Mouse (Mus musculus): ENCODE measurements around the gene Lmna.

Lmna gene

DNA sequence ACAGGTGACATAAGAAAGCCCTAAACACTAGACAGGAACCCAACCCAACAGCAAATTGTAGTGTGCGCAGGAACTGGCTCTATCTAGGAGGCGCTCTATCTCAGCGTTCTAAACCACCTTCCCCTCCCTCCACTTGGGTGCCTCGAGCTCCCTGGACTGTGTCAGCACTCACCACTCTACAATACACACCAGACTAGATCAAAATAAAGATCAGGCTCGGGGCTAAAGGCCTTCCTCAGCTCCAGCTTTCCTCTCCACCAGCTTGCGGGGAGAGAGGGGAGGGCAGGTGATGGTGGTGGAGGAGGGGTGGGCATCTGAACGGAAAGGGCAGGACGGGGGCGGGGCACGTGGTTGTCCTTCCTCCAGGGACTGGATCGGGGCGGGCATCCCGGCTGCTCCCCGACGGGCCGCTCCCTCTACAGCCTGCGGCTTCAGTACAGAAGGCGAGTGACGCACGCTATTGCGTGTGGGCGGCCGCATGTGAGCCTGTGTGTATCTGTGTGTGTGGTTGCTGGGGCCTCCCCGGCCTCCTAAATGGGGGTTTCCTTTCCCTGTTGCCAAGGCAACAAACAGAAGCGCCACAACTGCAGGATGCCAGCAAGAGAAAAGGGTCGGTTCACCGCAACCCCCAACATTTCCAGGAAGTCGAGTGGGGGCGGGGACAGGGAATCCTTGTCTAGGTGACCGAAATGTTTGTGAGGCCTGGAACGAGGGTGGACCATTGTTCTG is at the start of gene Lmna:
TSS of gene Lmna (minus strand) at position 265 of the 729 bp plus-strand sequence.
- peak; percentile 95 for DNase-seq

DNA sequence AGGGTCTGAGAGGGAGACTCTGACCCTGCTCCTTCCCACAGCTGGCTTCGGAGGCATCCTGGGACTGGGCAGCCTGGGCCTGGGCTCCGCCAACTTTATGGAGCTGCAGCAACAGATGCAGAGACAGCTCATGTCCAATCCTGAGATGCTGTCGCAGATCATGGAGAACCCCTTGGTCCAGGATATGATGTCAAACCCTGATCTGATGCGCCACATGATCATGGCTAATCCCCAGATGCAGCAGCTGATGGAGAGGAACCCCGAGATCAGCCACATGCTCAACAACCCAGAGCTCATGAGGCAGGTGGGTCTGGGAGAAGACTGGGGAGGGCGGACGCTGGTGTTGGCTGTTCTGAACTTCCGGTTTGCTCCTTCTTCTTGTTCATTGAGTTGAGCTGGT is 46.9 kb upstream of the Lmna start:
- no peak for DNase-seq

- peak; percentile 50 for DNase-seq
These were observed 46.0 kb upstream of the Lmna start for GRCm38 (mm10) chr3:88555731-88556130.

- no peak for DNase-seq
These were observed 45.4 kb upstream of the Lmna start for GRCm38 (mm10) chr3:88555069-88555605.

DNA sequence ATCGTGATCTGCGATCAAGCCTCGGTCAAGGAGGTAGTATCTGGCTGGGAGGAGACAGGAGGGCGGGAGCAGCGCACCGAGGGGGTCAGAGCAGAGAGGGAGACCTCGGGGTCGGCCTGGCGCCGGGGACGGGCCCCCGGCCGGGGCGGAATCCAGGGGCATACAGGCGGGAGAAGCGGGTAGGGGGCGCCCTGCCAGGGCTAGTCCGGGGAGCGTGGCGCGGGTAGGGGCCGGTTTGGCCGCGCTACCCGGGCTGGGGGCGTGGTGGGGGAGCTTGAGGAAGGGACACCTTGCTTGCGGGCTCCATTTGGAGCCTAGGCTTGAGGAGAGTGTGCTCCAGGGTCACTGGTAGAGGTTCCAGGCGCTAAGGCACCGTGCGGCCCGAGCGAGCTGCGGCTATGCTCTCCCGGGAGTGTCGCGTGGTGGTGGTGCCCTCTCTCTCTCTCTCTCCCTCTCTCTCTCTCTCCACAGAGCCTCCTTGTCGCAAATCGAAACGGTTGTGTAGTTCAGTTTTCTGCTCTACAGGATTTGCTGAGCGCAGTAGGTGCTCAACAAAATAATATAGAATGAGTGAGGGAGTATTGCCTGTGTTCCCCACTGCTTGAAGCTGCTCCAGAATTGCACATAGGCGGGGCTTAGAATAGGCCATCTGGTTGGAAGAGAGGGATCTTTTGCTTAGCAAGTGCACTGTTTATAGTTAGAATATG is 44.3 kb upstream of the Lmna start:
- peak; percentile 88 for DNase-seq

DNA sequence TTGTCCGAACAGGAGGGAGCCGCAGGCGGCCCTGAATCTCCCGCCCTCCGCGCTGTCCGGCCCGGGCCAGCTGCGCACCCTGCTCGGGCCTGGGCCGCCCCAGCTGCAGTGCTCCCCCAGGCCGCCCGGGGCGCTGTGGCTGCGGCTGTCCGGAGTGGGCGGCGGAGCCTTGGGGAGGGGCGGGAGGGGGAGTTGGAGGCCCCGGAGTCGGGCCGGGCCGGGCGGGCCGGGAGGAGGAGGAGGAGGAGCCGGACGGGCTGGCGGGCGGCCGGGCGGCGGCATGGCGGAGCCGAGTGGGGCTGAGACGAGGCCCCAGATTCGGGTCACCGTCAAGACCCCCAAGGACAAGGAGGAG is 43.7 kb upstream of the Lmna start, which contains the start of gene Ubqln4:
TSS of gene Ubqln4 (plus strand) at position 234 of the 355 bp plus-strand sequence.
- no peak for DNase-seq

- DNase-seq, result peak; percentile 98
These were observed 43.1 kb upstream of the Lmna start, which contains the start of gene Lamtor2 for GRCm38 (mm10) chr3:88552676-88553524. TSS of gene Lamtor2 (minus strand) at chr3:88553074.

- peak; percentile 66 for DNase-seq
These were observed 42.4 kb upstream of the Lmna start for GRCm38 (mm10) chr3:88552082-88552645.

DNA sequence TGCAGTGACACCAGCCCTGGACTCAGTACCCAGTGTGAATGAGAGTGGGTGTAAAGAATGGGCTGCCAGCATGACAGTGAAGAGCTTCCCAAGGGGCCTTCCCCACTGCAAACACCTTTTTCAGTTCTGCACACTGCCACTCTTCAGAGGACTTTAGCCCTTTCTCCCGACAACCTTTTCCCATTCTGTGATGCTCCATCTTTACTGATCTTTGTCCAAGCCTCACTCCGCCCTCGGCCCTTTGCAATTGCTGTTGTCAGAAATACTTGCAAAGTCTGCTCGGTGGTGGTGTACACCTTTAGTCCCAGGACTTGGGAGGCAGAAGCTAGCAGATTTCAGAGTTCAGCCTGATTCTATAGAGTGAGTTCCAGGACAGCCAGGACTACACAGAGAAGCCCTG is 41.8 kb upstream of the Lmna start:
- DNase-seq, result peak; percentile 41

GRCm38 (mm10) chr3:88548180-88548917 is 38.6 kb upstream of the Lmna start, which contains the start of gene Rab25:
TSS of gene Rab25 (minus strand) at chr3:88548300.
- DNase-seq, result peak; percentile 47

DNA sequence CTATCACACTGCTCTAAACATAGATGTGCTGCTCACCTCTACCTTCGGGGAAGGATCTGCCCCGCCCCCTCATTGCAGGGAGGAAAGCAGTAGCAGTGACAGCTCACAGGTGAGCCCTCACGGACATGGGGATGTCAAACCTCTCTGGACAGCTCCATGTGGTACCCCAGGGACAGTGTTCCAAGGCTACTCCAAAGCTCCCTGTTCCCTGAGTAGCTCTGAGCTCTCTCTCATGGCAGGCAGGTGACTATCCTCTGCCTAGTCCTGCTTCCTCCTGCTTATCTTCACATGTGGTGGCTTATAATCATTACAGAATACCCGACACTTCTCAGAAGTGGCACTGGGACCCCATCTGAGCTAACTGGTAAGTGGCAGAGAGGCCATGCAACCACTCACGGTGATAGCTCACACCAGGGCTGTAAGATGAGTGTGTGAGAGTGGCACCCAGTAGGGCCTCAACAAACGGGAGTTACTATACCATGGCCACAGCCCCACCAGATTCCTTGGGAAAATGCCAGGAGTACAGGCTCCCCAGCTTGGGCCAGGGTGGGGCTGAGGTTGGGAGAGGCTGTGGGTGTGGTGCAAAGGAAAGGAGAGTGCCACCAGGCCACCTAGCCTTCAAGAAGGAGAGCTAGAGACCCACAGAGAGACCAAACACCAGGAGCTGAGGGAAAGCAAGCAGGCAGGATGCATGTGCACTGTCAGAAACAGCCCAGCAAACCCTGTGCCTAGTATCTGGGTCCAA is 37.1 kb upstream of the Lmna start:
- peak; percentile 38 for DNase-seq

DNA sequence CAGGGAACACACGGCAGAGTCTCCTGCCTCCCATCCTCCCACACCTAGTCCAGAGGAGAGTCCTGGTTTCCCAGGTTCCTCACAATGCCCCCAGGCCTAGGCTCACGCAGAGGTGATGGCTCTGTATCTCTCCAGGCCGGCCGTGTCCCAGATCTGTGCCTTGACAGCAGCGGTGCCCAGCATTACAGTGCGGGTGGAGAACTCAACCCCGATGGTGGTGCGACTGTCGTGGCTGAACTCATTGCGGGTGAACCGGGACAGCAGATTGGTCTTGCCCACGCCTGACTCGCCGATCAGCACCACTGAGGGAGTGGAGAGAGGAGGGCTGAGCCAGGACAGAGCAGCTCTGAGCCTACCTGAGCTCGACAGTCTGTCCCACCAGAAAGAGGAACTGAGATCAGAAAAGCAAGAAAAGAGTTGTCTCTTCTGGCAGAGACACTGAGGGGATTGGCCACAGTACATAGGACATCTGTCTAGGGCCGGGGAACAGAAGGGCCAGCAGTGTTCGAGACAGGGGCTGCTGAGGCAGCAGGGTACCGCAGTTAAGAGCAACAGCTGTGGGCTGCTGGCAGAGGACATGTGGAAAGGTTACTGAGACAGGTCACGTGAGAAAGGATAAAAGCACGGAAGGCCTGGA is 35.3 kb upstream of the Lmna start:
- DNase-seq, result peak; percentile 36

DNA sequence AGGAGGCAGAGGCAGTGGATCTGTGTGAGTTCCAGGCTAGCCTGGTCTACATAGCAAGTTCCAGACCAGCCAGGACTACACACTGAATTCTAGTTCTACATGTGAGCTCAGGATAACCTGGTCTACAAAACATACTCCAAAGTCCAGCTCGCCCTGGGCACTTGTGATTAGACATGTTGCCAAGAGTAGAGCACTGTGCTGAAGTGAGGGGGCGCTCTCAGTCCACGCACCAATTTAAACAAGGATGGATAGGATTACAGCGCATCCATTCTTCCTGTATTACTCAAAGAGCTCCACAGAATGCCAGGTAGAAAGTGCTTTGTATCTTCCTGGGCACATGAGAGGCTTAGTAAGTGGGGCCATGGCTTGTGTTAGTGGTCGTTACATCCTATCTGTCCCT is 34.8 kb upstream of the Lmna start:
- DNase-seq, result peak; percentile 37

DNA sequence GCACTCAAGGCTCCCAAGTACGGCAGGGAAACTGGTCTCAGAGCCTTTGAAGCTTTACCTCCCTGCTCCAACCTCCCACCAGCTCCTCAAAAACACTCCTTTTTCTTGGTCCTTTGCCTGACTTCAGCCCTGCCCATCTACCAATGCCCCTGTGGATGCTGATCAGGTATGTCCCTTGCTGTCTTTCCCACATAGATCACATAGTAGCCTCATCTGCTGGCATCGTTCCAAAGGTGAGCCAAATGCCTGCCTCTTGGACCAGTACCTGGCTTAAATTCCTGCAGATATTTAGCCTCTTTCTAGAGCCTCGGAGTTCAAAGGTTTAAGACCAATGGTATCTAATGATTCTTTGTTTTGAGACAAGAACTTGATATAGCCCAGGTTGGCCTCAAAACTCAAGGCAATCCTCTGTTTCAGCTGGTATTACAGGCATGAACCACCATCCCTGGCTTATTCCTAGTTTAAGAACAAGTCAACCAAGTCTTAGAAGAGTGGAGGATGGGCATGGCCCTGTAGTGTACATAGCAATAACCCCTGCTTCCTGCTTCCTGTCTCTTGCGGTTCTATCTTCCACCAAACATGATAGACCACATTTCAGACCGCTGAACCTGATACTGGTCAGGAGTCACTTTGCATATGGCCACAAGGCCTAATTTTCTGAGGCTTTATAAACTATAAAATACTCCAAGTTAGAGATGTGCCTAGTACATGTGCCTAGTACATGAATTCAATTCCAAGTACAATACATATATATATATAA is 34.1 kb upstream of the Lmna start:
- DNase-seq, result no peak

DNA sequence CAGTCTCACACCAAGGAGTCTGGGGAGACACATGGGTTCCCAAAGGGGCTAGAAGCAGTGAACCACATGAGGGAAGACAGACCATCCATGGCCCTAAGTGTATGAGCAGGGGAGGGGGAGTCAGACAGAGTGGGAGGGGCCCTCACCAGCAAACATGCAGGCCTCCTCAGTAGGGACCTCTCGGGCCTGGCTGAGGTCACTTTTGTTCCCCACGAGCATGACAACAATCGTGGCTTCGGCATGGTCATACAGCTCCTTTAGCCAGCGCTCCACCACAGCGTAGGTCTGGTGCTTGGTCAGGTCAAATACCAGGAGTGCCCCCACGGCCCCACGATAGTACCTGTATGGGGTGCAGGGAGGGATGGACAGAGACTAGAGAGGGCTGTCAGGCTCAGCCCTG is 33.4 kb upstream of the Lmna start:
- DNase-seq, result peak; percentile 34

DNA sequence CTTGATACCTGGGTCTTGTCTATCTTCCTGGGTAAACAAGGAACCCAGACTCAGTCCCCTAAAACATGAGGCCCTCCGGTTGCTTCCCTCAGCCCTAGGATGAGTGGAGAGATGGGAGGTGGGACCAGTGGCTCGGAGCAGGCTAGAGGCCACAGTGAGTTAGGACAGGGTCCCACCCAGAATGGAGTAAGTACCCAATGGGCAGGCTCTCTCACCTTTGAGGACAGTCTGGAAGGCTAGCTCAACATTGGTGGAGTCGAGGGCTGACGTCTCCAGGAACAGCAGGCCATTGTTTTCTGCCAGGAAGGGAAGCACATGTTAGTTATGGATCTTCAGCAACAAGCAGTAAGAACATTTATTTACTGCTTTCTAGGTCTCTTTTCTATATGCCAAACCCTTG is 32.7 kb upstream of the Lmna start:
- no peak for DNase-seq

- peak; percentile 63 for DNase-seq
These were observed 32.1 kb upstream of the Lmna start for GRCm38 (mm10) chr3:88541622-88542401.

DNA sequence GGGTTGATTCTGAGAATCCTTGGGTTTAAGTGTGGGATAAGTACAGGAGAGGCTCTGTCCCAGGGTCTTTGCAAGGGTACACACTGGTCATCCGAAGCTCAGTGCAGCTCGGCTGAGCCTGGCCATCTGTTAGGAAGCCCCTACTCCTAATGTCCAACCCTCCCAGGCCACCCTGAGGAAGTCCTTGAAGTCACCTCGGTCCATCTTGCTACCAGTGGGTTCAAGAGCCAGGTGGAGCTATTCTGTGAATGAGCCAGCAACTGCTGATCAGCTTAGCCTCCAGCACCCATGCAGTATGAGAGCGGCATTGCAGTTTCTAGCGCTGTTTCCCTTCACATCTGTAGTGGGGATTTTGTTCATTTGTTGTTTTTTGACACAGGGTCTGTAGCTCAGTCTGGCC is 30.3 kb upstream of the Lmna start:
- no peak for DNase-seq

DNA sequence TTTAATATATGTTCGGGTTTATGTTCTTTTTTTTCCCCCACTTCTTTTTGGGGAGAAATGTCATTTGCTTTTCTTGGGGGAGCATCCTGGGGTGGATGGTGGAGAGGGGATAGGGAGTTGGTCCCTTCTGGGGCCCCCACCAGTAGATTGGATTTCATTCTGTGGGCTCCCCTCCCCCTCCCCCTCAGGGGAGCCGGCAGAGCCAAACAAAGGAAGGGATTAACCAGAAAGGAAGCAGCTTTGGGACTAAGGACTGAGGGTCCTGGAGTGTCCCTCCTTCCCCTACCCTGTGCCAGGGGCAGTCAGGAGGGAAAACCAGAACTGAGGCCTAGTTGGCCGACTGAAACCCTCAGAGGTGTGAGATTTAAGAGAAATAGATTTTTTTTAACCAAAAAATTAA is 29.6 kb upstream of the Lmna start:
- no peak for DNase-seq

Measured in cerebellum, adult 11-12 months (tissue).